Mouse (Mus musculus) ZHBTc4 (cell line): ENCODE measurements around the gene Gm28891.
"Not testable (repeated sequence)": the region's sequence is repeated elsewhere in the genome, so short reads cannot be mapped to it uniquely, and the experiment has no call there.

Experiments
- DNase-seq: peaks from one replicate; pipeline ENCODE4 v3.0.0-alpha.2; 2011; ENCODE audit warnings: low read depth, low spot score

Gene Gm28891

DNA sequence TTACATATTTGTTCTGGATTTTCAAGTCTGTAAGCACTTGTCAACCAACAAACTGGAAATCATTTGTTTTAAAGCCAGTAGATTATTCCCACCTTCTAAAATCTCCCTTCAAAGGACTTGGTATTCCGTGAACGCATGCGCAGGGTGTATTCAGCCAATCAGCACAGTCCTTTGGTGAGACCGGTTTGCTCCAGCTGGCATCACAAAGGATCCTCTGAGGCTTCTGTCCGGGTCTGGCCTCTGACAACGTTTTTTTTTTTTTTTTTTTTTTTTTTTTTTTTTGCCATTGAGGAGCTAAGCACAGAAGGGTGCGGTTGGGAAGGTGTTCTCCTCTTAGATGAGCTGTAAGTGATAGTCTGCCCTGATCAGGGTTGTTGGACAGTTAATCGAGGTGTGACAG, at the start of gene Gm28891:
Gene Gm28891, plus strand, starts transcription at position 301 of the 400 bp plus-strand sequence.
- not testable (repeated sequence) for DNase-seq
